Mouse (Mus musculus) CH12.LX (cell line): ENCODE data around the gene Nf1.
"Not testable (repeated sequence)": the region's sequence is repeated elsewhere in the genome, so short reads cannot be mapped to it uniquely, and the experiment has no call there.

ENCODE experiments used
- CHD1 ChIP-seq: IDR thresholded peaks from 2 replicates; pipeline ENCODE4 v1.6.1; 2012; ENCODE audit warnings: low read depth, low read length, improper control_type of control experiment, inconsistent platforms
- MAX ChIP-seq: IDR thresholded peaks from 2 replicates; pipeline ENCODE4 v1.6.1; 2011; ENCODE audit warnings: low read length, improper control_type of control experiment
- MXI1 ChIP-seq: IDR thresholded peaks from 2 replicates; pipeline ENCODE4 v1.6.1; 2011; ENCODE audit warnings: mild to moderate bottlenecking, low read depth, low read length, improper control_type of control experiment
- NELFE ChIP-seq: IDR thresholded peaks from 2 replicates; pipeline ENCODE4 v1.6.1; 2011; ENCODE audit warnings: low read depth, low read length, improper control_type of control experiment
- POLR2A ChIP-seq: IDR thresholded peaks from 2 replicates; pipeline ENCODE4 v1.6.1; 2011; ENCODE audit warnings: low read depth, mild to moderate bottlenecking, improper control_type of control experiment, low read length
- RAD21 ChIP-seq: IDR thresholded peaks from 2 replicates; pipeline ENCODE4 v1.6.1; 2011; ENCODE audit warnings: low read depth, mild to moderate bottlenecking, low read length, improper control_type of control experiment, moderate library complexity
- SIN3A ChIP-seq: IDR thresholded peaks from 2 replicates; pipeline ENCODE4 v1.6.1; 2012; ENCODE audit warnings: low read length, improper control_type of control experiment, inconsistent platforms
- ZNF384 ChIP-seq: IDR thresholded peaks from 2 replicates; pipeline ENCODE4 v1.6.1; 2012; ENCODE audit warnings: low read depth, low read length, improper control_type of control experiment, inconsistent platforms

- TF ChIP-seq CHD1, ZNF384, MXI1, SIN3A, POLR2A, RAD21, MAX, NELFE: not testable (repeated sequence)
Measured at GRCm38 (mm10) chr11:79304245-79304644, 35.2 kb upstream of the Nf1 start.
